Mouse (Mus musculus) embryonic facial prominence, embryonic 11.5 days (tissue): ENCODE data around the gene Plk3. TPM values are rescaled to one million over a fixed set of nuclear protein-coding genes. Genes with fewer than 3 reads are reported as not detected.
"Not testable (repeated sequence)": the region's sequence is repeated elsewhere in the genome, so short reads cannot be mapped to it uniquely, and the experiment has no call there.

Experiments used
- ATAC-seq: fragments of 200-750 bp; cut with Nextera tagmentation; replicated peaks from 2 replicates; pipeline ENCODE4 v1.8.0; 2017; ENCODE audit warnings: low read depth; ENCODE audit not compliant: insufficient number of reproducible peaks, low FRiP score, low TSS enrichment
- DNase-seq: peaks from one replicate; pipeline ENCODE4 v3.0.0-alpha.2; 2015; ENCODE audit warnings: low spot score
- H3K27ac ChIP-seq: fragments of 300-500 bp; sonication (generic); replicated peaks from 2 replicates; pipeline ENCODE4 v1.5.1; 2014; ENCODE audit warnings: mild to moderate bottlenecking, low read depth, low read length, control low read depth
- H3K27me3 ChIP-seq: fragments of 300-500 bp; sonication (generic); 2 replicates; pipeline ENCODE4 v1.6.1; 2014; ENCODE audit warnings: mild to moderate bottlenecking, low read length, moderate library complexity, mixed read lengths; ENCODE audit not compliant: control insufficient read depth, insufficient read depth
- H3K36me3 ChIP-seq: fragments of 300-500 bp; sonication (generic); replicated peaks from 2 replicates; pipeline ENCODE4 v1.6.1; 2014; ENCODE audit warnings: low read depth, mild to moderate bottlenecking, low read length, moderate library complexity, mixed read lengths; ENCODE audit not compliant: control insufficient read depth, insufficient read depth
- H3K4me1 ChIP-seq: fragments of 300-500 bp; sonication (generic); 2 replicates; pipeline ENCODE4 v1.6.1; 2014; ENCODE audit warnings: low read length, mixed read lengths; ENCODE audit not compliant: control insufficient read depth, insufficient read depth
- H3K4me2 ChIP-seq: fragments of 300-500 bp; sonication (generic); 2 replicates; pipeline ENCODE4 v1.6.1; 2014; ENCODE audit warnings: low read depth, mild to moderate bottlenecking, control low read depth, low read length, moderate library complexity
- H3K4me3 ChIP-seq: fragments of 300-500 bp; sonication (generic); 2 replicates; pipeline ENCODE4 v1.5.1; 2014; ENCODE audit warnings: low read depth, low read length, control low read depth
- H3K9ac ChIP-seq: fragments of 300-500 bp; sonication (generic); replicated peaks from 2 replicates; pipeline ENCODE4 v1.6.1; 2014; ENCODE audit warnings: mild to moderate bottlenecking, control low read depth, low read length
- H3K9me3 ChIP-seq: fragments of 300-500 bp; sonication (generic); replicated peaks from 2 replicates; pipeline ENCODE4 v1.6.1; 2016; ENCODE audit warnings: mild to moderate bottlenecking, low read length, inconsistent platforms, mixed read lengths; ENCODE audit not compliant: control insufficient read depth
- WGBS: fragments of 180-500 bp; shearing (Covaris S2); extraction: QIAGEN DNeasy Blood & Tissue Kit; methylation state at CpG from one replicate; pipeline ENCODE4 v1.1.7; 2014; 5-methylcytosine and 5-hydroxymethylcytosine counted together
- polyA plus RNA-seq: library from polyadenylated mRNA; unstranded; fragments of >200 nt; fragmentation: Nextera tagmentation; extraction: Ambion mirVana; gene quantifications from 2 replicates; pipeline ENCODE4 v1.2.1, GENCODE M21; 2014

Gene Plk3
- 4.9 and 7.2 TPM in 2 replicates for polyA plus RNA-seq

GRCm38 (mm10) chr4:117133817-117134600 is at the start of gene Plk3:
Gene Plk3, minus strand, starts transcription at chr4:117133963.
- Histone ChIP-seq H3K27ac (no peak within 1 kb of the TSS), H3K4me1 (peaks cover 9% of the 10 kb centered on the region; the same call in 1 of the 2 replicates), H3K27me3 (peaks cover 14% of the 10 kb centered on the region), H3K36me3 (no peaks in the 10 kb centered on the region; the same call in 1 of the 2 replicates), H3K9ac (peak within 1 kb of the TSS; percentile 71), H3K4me3 (peak within 1 kb of the TSS; percentile 81), H3K4me2 (peak within 1 kb of the TSS; percentile 99), H3K9me3 (no peaks in the 10 kb centered on the region)
- WGBS, result 1% methylated on average over 40 of the region's 48 CpGs
- DNase-seq (peak; percentile 99), ATAC-seq (peak; percentile 75)

- ATAC-seq (peak; percentile 26; the same call in 1 of the 2 replicates), DNase-seq (peak; percentile 15)
- not testable (repeated sequence) for H3K4me1 ChIP-seq, H3K36me3 ChIP-seq, H3K27ac ChIP-seq, H3K27me3 ChIP-seq, H3K9me3 ChIP-seq
- peak overlapping the region; percentile 73 for H3K4me3 ChIP-seq
- H3K4me2 ChIP-seq, result peak overlapping the region; percentile 71
- WGBS, result 16% methylated on average over 9 of the region's 9 CpGs
- peak overlapping the region; percentile 62 for H3K9ac ChIP-seq
These were observed 49.0 kb upstream of the Plk3 start for GRCm38 (mm10) chr4:117182759-117183096.

- H3K27me3 ChIP-seq, result no peaks in the 10 kb centered on the region
- peak within 1 kb of the TSS; percentile 43 for H3K27ac ChIP-seq
- peak within 1 kb of the TSS; percentile 76 for H3K9ac ChIP-seq
- WGBS, result 2% methylated on average over 42 of the region's 42 CpGs
- ATAC-seq (peak; percentile 95), DNase-seq (peak; percentile 96)
- H3K4me2 ChIP-seq, result peak within 1 kb of the TSS; percentile 71
- peak within 1 kb of the TSS; percentile 73 for H3K4me3 ChIP-seq
- no peaks in the 10 kb centered on the region; the same call in 1 of the 2 replicates for H3K4me1 ChIP-seq
- H3K36me3 ChIP-seq, result peaks cover 7% of the 10 kb centered on the region
- no peaks in the 10 kb centered on the region for H3K9me3 ChIP-seq
These were observed 48.3 kb upstream of the Plk3 start, which contains the start of gene Kif2c for GRCm38 (mm10) chr4:117181863-117182758. Gene Kif2c, minus strand, starts transcription at chr4:117182639.

- no peak for DNase-seq
- no peak overlapping the region for H3K4me2 ChIP-seq
- no peaks in the 10 kb centered on the region for H3K9me3 ChIP-seq
- H3K36me3 ChIP-seq, result peaks cover 15% of the 10 kb centered on the region
- H3K27ac ChIP-seq, result no peak overlapping the region
- no peak overlapping the region for H3K4me3 ChIP-seq
- WGBS, result 91% methylated on average over 5 of the region's 5 CpGs
- H3K4me1 ChIP-seq, result no peaks in the 10 kb centered on the region
- H3K27me3 ChIP-seq, result no peaks in the 10 kb centered on the region
- ATAC-seq, result no peak
- no peak overlapping the region for H3K9ac ChIP-seq
These were observed 36.2 kb upstream of the Plk3 start for GRCm38 (mm10) chr4:117169936-117170335.

- H3K4me1 ChIP-seq, result no peaks in the 10 kb centered on the region
- WGBS, result 82% methylated on average over 4 of the region's 4 CpGs
- H3K36me3 ChIP-seq, result peaks cover 15% of the 10 kb centered on the region
- no peak overlapping the region for H3K4me2 ChIP-seq
- ATAC-seq (no peak), DNase-seq (no peak)
- H3K27me3 ChIP-seq, result no peaks in the 10 kb centered on the region
- H3K9me3 ChIP-seq, result no peaks in the 10 kb centered on the region
- H3K9ac ChIP-seq, result no peak overlapping the region
- H3K27ac ChIP-seq, result no peak overlapping the region
- no peak overlapping the region for H3K4me3 ChIP-seq
These were observed 27.4 kb upstream of the Plk3 start for GRCm38 (mm10) chr4:117161183-117161582.

GRCm38 (mm10) chr4:117159666-117160065 is 25.9 kb upstream of the Plk3 start:
- no peak overlapping the region for H3K9ac ChIP-seq
- ATAC-seq (no peak), DNase-seq (no peak)
- no peak overlapping the region for H3K4me2 ChIP-seq
- no peaks in the 10 kb centered on the region for H3K9me3 ChIP-seq
- 83% methylated on average over 10 of the region's 10 CpGs for WGBS
- no peaks in the 10 kb centered on the region for H3K4me1 ChIP-seq
- peaks cover 15% of the 10 kb centered on the region for H3K36me3 ChIP-seq
- H3K27me3 ChIP-seq, result no peaks in the 10 kb centered on the region
- no peak overlapping the region for H3K4me3 ChIP-seq
- H3K27ac ChIP-seq, result no peak overlapping the region

GRCm38 (mm10) chr4:117156372-117156771 is 22.6 kb upstream of the Plk3 start:
- Histone ChIP-seq H3K27ac (no peak overlapping the region), H3K36me3 (peaks cover 18% of the 10 kb centered on the region), H3K9me3 (no peaks in the 10 kb centered on the region), H3K9ac (no peak overlapping the region), H3K4me1 (no peaks in the 10 kb centered on the region; the same call in 1 of the 2 replicates), H3K27me3 (no peaks in the 10 kb centered on the region), H3K4me2 (no peak overlapping the region; the same call in 1 of the 2 replicates), H3K4me3 (peak overlapping the region; percentile 98; the same call in 1 of the 2 replicates)
- ATAC-seq (no peak), DNase-seq (no peak)
- WGBS, result 35% methylated on average over 6 of the region's 6 CpGs
